Mouse (Mus musculus) limb, embryonic 12.5 days (tissue): ENCODE results near the gene Pgf. TPM values are rescaled to one million over a fixed set of nuclear protein-coding genes. Genes with fewer than 3 reads are reported as not detected.
A peak's percentile ranks its signal among the peaks of the same experiment; 100 is the strongest.

Experiments
- ATAC-seq: fragments of 200-750 bp; cut with Nextera tagmentation; 2 replicates; pipeline ENCODE4 v1.8.0; 2017; ENCODE audit warnings: low read depth, moderate TSS enrichment; ENCODE audit not compliant: insufficient number of reproducible peaks, insufficient read depth, low FRiP score, low TSS enrichment
- H3K27ac ChIP-seq: fragments of 300-500 bp; sonication (generic); 2 replicates; pipeline ENCODE4 v1.5.1; 2016; ENCODE audit warnings: mild to moderate bottlenecking, moderate library complexity
- H3K27me3 ChIP-seq: fragments of 300-500 bp; sonication (generic); 2 replicates; pipeline ENCODE4 v1.6.1; 2016; ENCODE audit warnings: mild to moderate bottlenecking, moderate library complexity
- H3K36me3 ChIP-seq: fragments of 300-500 bp; sonication (generic); 2 replicates; pipeline ENCODE4 v1.6.1; 2016; ENCODE audit warnings: mild to moderate bottlenecking, moderate library complexity
- H3K4me1 ChIP-seq: fragments of 300-500 bp; sonication (generic); replicated peaks from 2 replicates; pipeline ENCODE4 v1.6.1; 2016
- H3K4me2 ChIP-seq: fragments of 300-500 bp; sonication (generic); 2 replicates; pipeline ENCODE4 v1.6.1; 2016; ENCODE audit warnings: mild to moderate bottlenecking, moderate library complexity
- H3K4me3 ChIP-seq: fragments of 300-500 bp; sonication (generic); replicated peaks from 2 replicates; pipeline ENCODE4 v1.5.1; 2016; ENCODE audit warnings: mild to moderate bottlenecking
- H3K9ac ChIP-seq: fragments of 300-500 bp; sonication (generic); replicated peaks from 2 replicates; pipeline ENCODE4 v1.6.1; 2016; ENCODE audit warnings: mild to moderate bottlenecking, moderate library complexity
- H3K9me3 ChIP-seq: fragments of 300-500 bp; sonication (generic); 2 replicates; pipeline ENCODE4 v1.6.1; 2016; ENCODE audit warnings: mild to moderate bottlenecking, moderate library complexity
- WGBS: fragments of 180-500 bp; shearing (Covaris S2); methylation state at CpG from one replicate; pipeline ENCODE4 v1.1.7; 2016; 5-methylcytosine and 5-hydroxymethylcytosine counted together
- polyA plus RNA-seq: library from polyadenylated mRNA; unstranded; fragments of >200 nt; fragmentation: Nextera tagmentation; extraction: Ambion mirVana; gene quantifications from 2 replicates; pipeline ENCODE4 v1.2.1, GENCODE M21; 2016

Gene Pgf
- polyA plus RNA-seq: 17.0 and 17.8 TPM in 2 replicates

- peak within 1 kb of the TSS; percentile 64 for H3K9ac ChIP-seq
- H3K4me3 ChIP-seq: peak within 1 kb of the TSS; percentile 42
- no peak for ATAC-seq
- WGBS: 78% methylated on average over 10 of the region's 10 CpGs
- peaks cover under 1% of the 10 kb centered on the region; the same call in 1 of the 2 replicates for H3K36me3 ChIP-seq
- no peaks in the 10 kb centered on the region for H3K9me3 ChIP-seq
- H3K27ac ChIP-seq: peak within 1 kb of the TSS; percentile 82
- peaks cover 25% of the 10 kb centered on the region for H3K27me3 ChIP-seq
- H3K4me2 ChIP-seq: peak within 1 kb of the TSS; percentile 71
- peaks cover 59% of the 10 kb centered on the region for H3K4me1 ChIP-seq
Measured at GRCm38 (mm10) chr12:85177740-85178239, at the start of gene Pgf. Gene Pgf (minus strand): TSS chr12:85177790.

DNA sequence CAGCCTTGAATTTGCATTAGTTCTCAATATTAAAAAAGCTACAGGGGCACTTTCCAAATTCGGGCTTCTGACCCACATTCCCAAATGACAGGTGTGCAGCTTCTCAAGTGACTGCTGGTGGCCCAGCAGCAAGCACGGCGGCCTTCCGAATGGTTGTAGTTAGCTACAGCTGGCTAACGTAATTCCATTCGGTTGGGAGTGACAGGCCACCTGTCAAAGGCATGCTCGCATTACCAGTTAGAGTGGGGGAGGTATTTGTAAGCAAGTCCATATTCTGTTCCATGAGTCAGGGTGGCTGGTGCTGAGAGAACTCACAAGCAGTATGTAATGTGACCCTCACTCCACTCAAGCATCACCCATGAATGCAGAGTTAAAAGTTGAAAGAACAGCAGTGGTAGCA lies 49.6 kb upstream of the Pgf start:
- Histone ChIP-seq H3K9ac (no peak overlapping the region), H3K4me3 (no peak overlapping the region), H3K4me1 (peaks cover 14% of the 10 kb centered on the region), H3K27me3 (no peaks in the 10 kb centered on the region), H3K9me3 (0 out of 2 replicates have a peak, but pooled peaks cover 4% of the 10 kb centered on the region), H3K27ac (0 out of 2 replicates have a peak overlapping the region, but pooled peaks have one; percentile 45), H3K4me2 (no peak overlapping the region), H3K36me3 (peaks cover 50% of the 10 kb centered on the region)
- WGBS: 38% methylated on average over 7 of the region's 7 CpGs
- peak; percentile 81 for ATAC-seq

DNA sequence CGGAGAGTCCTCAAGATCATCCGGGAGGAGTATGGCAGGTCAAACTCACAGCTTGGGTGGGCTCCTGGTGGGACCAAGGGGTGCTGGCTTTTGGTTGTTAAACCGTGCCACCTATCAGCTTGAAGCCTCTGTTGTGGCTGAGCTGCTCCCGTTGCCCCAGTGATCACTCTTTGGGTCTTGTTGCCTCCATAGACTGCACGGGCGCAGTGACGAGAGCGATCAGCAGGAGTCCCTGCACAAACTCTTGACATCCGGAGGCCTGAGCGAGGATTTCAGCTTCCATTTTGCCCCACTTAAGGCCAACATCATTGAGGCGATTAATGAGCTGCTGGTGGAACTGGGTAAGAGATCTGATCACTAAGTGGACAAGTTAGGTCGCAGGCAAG lies 42.3 kb upstream of the Pgf start:
- Histone ChIP-seq H3K9ac (peak overlapping the region; percentile 72), H3K4me1 (peaks cover 15% of the 10 kb centered on the region), H3K36me3 (peaks cover 40% of the 10 kb centered on the region), H3K9me3 (no peaks in the 10 kb centered on the region), H3K27ac (peak overlapping the region; percentile 54; the same call in 1 of the 2 replicates), H3K4me3 (peak overlapping the region; percentile 85), H3K4me2 (peak overlapping the region; percentile 93), H3K27me3 (no peaks in the 10 kb centered on the region)
- 4% methylated on average over 12 of the region's 12 CpGs for WGBS
- ATAC-seq: no peak

DNA sequence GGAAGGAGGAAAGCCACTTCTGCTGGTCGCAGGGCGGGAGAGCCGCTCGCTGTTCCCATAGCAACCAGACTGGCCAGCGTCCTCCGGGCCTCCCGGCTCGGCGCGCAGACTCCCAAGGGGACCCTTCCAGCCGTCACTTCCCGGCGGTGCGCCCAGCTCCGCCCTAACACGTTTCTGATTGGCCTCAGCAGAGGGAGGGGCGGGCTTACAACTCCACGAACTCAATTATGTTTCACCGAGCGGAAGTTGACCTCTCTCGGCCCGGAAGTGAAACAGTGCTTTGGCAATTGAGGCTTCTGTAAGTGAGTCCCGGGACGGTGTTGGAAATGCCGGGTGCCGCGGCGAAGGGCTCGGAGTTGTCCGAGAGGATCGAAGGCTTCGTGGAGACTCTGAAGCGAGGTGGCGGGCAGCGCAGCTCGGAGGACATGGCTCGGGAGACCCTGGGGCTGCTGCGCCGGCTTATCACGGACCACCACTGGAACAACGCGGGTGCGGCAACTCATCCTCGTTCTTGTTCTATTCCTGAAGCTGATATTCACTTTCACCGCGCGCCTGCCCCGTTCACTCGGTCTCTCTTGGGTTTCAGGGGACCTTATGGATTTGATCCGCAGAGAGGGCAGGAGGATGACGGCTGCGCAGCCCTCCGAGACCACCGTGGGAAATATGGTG lies 41.8 kb upstream of the Pgf start, which contains the start of gene Eif2b2:
TSS of gene Eif2b2 (plus strand) at position 246 of the 669 bp plus-strand sequence.
- H3K4me1 ChIP-seq: peaks cover 15% of the 10 kb centered on the region
- H3K4me2 ChIP-seq: peak within 1 kb of the TSS; percentile 93
- WGBS: under 1% methylated on average over 54 of the region's 54 CpGs
- no peaks in the 10 kb centered on the region for H3K27me3 ChIP-seq
- H3K27ac ChIP-seq: peak within 1 kb of the TSS; percentile 64
- H3K9ac ChIP-seq: peak within 1 kb of the TSS; percentile 72
- H3K36me3 ChIP-seq: peaks cover 35% of the 10 kb centered on the region
- peak within 1 kb of the TSS; percentile 85 for H3K4me3 ChIP-seq
- ATAC-seq: peak; percentile 99
- no peaks in the 10 kb centered on the region for H3K9me3 ChIP-seq

DNA sequence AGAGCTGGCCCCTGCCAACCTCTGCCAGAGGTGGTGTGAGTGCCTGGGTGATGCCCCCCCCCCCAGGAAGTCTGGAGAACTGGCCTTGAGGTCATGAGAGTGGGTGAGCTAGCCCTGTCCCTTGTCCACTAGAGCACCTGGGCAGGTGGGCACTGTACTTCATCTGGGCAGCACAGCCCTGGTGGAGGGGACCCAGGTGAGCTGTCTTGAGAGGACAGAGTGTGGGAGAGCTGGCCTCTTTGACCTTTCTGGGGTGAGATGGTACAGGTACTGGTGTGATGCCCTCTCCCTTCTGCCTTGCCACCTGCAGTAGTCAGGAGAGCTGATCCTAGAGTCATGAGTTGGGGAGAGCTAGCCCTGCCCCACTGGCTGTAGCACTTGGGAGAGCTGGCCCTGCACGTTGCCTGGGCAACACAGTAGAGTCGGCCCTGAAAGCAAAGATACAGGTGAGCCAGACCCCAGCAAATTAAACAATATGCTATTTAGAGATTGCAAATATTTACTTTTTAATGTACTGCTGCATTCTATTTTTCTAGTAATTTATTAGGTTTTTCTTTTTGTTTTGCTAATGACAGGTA lies 40.2 kb upstream of the Pgf start:
- Histone ChIP-seq H3K27me3 (no peaks in the 10 kb centered on the region), H3K9me3 (no peaks in the 10 kb centered on the region), H3K9ac (no peak overlapping the region), H3K36me3 (peaks cover 20% of the 10 kb centered on the region), H3K4me3 (no peak overlapping the region), H3K27ac (no peak overlapping the region), H3K4me2 (no peak overlapping the region), H3K4me1 (peaks cover 15% of the 10 kb centered on the region)
- ATAC-seq: no peak
- 90% methylated on average over 2 of the region's 2 CpGs for WGBS

- 49% methylated on average over 5 of the region's 5 CpGs for WGBS
- Histone ChIP-seq H3K27ac (no peak overlapping the region), H3K4me1 (peaks cover 2% of the 10 kb centered on the region), H3K36me3 (no peaks in the 10 kb centered on the region), H3K4me3 (no peak overlapping the region), H3K9me3 (no peaks in the 10 kb centered on the region), H3K4me2 (no peak overlapping the region), H3K9ac (no peak overlapping the region), H3K27me3 (no peaks in the 10 kb centered on the region)
- no peak for ATAC-seq
Measured at GRCm38 (mm10) chr12:85215031-85215430, 37.4 kb upstream of the Pgf start.

DNA sequence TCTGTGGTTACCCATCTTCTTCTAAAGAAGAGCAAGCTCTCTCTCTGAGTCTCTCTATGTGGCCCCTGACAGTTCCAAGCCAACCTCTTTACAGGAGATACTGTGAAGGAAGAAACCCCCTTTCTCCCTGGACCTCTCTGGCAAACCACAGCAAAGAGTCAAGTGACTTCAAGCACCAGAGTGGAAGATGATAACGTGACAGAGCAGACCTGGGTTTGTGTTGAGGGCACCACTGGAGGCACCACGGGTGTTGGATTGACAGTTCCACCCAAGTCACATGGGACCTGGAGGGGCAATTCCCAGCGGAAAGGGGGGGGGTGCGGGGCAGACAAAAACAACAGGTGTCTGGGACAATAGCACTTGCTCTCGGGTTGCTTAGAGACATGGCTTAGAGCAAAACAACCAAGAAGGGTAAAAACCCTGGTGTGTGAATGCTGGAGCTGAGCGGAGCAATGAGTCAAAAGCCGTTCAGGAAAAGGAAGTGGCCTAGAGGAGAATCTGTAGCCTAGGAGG lies 31.2 kb upstream of the Pgf start:
- ATAC-seq: no peak

GRCm38 (mm10) chr12:85205425-85205824 lies 27.8 kb upstream of the Pgf start:
- Histone ChIP-seq H3K9ac (no peak overlapping the region), H3K27me3 (peaks cover 3% of the 10 kb centered on the region; the same call in 1 of the 2 replicates), H3K4me2 (no peak overlapping the region), H3K4me1 (peaks cover 24% of the 10 kb centered on the region), H3K27ac (no peak overlapping the region), H3K9me3 (no peaks in the 10 kb centered on the region), H3K4me3 (no peak overlapping the region), H3K36me3 (no peaks in the 10 kb centered on the region)
- WGBS: 88% methylated on average over 10 of the region's 10 CpGs
- ATAC-seq: no peak

More for the DNA sequence above, 31.2 kb upstream of the Pgf start:
- WGBS: 43% methylated on average over 7 of the region's 7 CpGs
- Histone ChIP-seq H3K27me3 (0 out of 2 replicates have a peak, but pooled peaks cover 3% of the 10 kb centered on the region), H3K9ac (no peak overlapping the region), H3K4me2 (no peak overlapping the region), H3K9me3 (no peaks in the 10 kb centered on the region), H3K4me3 (no peak overlapping the region), H3K4me1 (0 out of 2 replicates have a peak, but pooled peaks cover 3% of the 10 kb centered on the region), H3K36me3 (no peaks in the 10 kb centered on the region), H3K27ac (no peak overlapping the region)

GRCm38 (mm10) chr12:85204105-85204504 lies 26.5 kb upstream of the Pgf start:
- Histone ChIP-seq H3K9ac (no peak overlapping the region), H3K4me2 (no peak overlapping the region), H3K4me1 (peaks cover 28% of the 10 kb centered on the region), H3K9me3 (no peaks in the 10 kb centered on the region), H3K27me3 (peaks cover 3% of the 10 kb centered on the region; the same call in 1 of the 2 replicates), H3K36me3 (no peaks in the 10 kb centered on the region), H3K4me3 (no peak overlapping the region), H3K27ac (no peak overlapping the region)
- no peak for ATAC-seq
- 54% methylated on average over 8 of the region's 8 CpGs for WGBS

DNA sequence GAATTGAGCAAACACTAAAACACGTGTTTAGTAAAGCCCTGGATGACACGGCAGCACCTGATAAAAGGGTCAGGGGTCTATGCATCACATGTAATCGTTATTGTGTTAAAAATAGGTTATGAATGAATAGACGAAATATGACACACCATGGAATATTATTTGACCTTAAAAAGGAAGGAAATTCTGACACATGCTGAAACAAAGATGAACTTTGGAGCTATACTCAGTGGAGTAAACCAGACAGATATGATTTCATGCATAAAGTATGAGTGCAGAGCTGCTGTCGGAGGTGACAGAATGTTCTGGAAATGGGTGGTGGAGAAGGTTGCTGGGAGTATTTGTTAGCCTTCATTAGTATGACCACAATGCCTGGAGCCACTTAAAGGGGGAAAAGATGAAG lies 26.1 kb upstream of the Pgf start:
- no peaks in the 10 kb centered on the region for H3K36me3 ChIP-seq
- no peak overlapping the region for H3K4me2 ChIP-seq
- ATAC-seq: no peak
- peaks cover 29% of the 10 kb centered on the region for H3K4me1 ChIP-seq
- H3K9ac ChIP-seq: no peak overlapping the region
- peaks cover 3% of the 10 kb centered on the region; the same call in 1 of the 2 replicates for H3K27me3 ChIP-seq
- 85% methylated on average over 5 of the region's 5 CpGs for WGBS
- no peak overlapping the region for H3K4me3 ChIP-seq
- no peaks in the 10 kb centered on the region for H3K9me3 ChIP-seq
- H3K27ac ChIP-seq: no peak overlapping the region

GRCm38 (mm10) chr12:85202191-85202590 lies 24.6 kb upstream of the Pgf start:
- Histone ChIP-seq H3K4me1 (peaks cover 44% of the 10 kb centered on the region), H3K4me2 (no peak overlapping the region), H3K36me3 (no peaks in the 10 kb centered on the region), H3K9me3 (no peaks in the 10 kb centered on the region), H3K27me3 (peaks cover 3% of the 10 kb centered on the region; the same call in 1 of the 2 replicates), H3K4me3 (no peak overlapping the region), H3K9ac (no peak overlapping the region), H3K27ac (peak overlapping the region; percentile 82; the same call in 1 of the 2 replicates)
- 85% methylated on average over 7 of the region's 7 CpGs for WGBS
- no peak for ATAC-seq
